Mouse (Mus musculus): Measurements from ENCODE around the gene Hoxd10.

- TF ChIP-seq POLR2A (IDR thresholded peaks at IDR 0.05; ENCODE audit: insufficient read depth, low read depth, low read length) (no peak), CTCF (IDR thresholded peaks at IDR 0.05) (no peak)
Observed at GRCm38 (mm10) chr2:74726973-74727639, 35.4 kb downstream of the Hoxd10 start.

Data from heart, adult 2 months (tissue).